Mouse (Mus musculus): Measurements from ENCODE around the gene Chst10. TPM values are rescaled to one million over a fixed set of nuclear protein-coding genes. Genes with fewer than 3 reads are reported as not detected.

Gene Chst10
- polyA plus RNA-seq, 1 experiment: 3.2 TPM

- no peaks in the 10 kb centered on the region for H3K27me3 ChIP-seq (ENCODE audit: control insufficient read depth, insufficient read depth, low read length)
- no peak overlapping the region for H3K4me3 ChIP-seq (ENCODE audit: extremely low read depth, insufficient read depth, insufficient read length)
- WGBS: 75% methylated on average over 3 of the region's 3 CpGs
- H3K4me1 ChIP-seq (ENCODE audit: control insufficient read depth, insufficient read depth, insufficient read length): no peaks in the 10 kb centered on the region
- no peak overlapping the region for H3K27ac ChIP-seq (ENCODE audit: insufficient read depth, low read length)
- H3K36me3 ChIP-seq (ENCODE audit: control insufficient read depth, insufficient read depth, low read length): no peaks in the 10 kb centered on the region
- TF ChIP-seq CTCF (IDR thresholded peaks at IDR 0.05; ENCODE audit: extremely low read depth, insufficient read depth, insufficient read length, insufficient replicate concordance) (no peak), POLR2A (IDR thresholded peaks at IDR 0.05; ENCODE audit: low read depth, low read length) (no peak)
- DNase-seq (ENCODE audit: low read depth in 1 of 2, low spot score in 2 of 2): no peak
Observed at GRCm38 (mm10) chr1:38817671-38818070, 80.3 kb downstream of the Chst10 start.

- no peak overlapping the region for H3K4me3 ChIP-seq (ENCODE audit: extremely low read depth, insufficient read depth, insufficient read length)
- no peak for DNase-seq (ENCODE audit: low read depth in 1 of 2, low spot score in 2 of 2)
- H3K36me3 ChIP-seq (ENCODE audit: control insufficient read depth, insufficient read depth, low read length): no peaks in the 10 kb centered on the region
- no peaks in the 10 kb centered on the region for H3K27me3 ChIP-seq (ENCODE audit: control insufficient read depth, insufficient read depth, low read length)
- no peak overlapping the region for H3K27ac ChIP-seq (ENCODE audit: insufficient read depth, low read length)
- TF ChIP-seq CTCF (IDR thresholded peaks at IDR 0.05; ENCODE audit: extremely low read depth, insufficient read depth, insufficient read length, insufficient replicate concordance) (no peak), POLR2A (IDR thresholded peaks at IDR 0.05; ENCODE audit: low read depth, low read length) (no peak)
- WGBS: 78% methylated on average over 9 of the region's 9 CpGs
- H3K4me1 ChIP-seq (ENCODE audit: control insufficient read depth, insufficient read depth, insufficient read length): no peaks in the 10 kb centered on the region
Observed at GRCm38 (mm10) chr1:38817268-38817667, 80.7 kb downstream of the Chst10 start.

GRCm38 (mm10) chr1:38816306-38816705 lies 81.7 kb downstream of the Chst10 start:
- no peak overlapping the region for H3K27ac ChIP-seq (ENCODE audit: insufficient read depth, low read length)
- WGBS: 69% methylated on average over 4 of the region's 4 CpGs

More at GRCm38 (mm10) chr1:38816306-38816705, 81.7 kb downstream of the Chst10 start:
- Histone ChIP-seq H3K4me1 (ENCODE audit: control insufficient read depth, insufficient read depth, insufficient read length) (no peaks in the 10 kb centered on the region), H3K36me3 (ENCODE audit: control insufficient read depth, insufficient read depth, low read length) (no peaks in the 10 kb centered on the region), H3K27me3 (ENCODE audit: control insufficient read depth, insufficient read depth, low read length) (no peaks in the 10 kb centered on the region), H3K4me3 (ENCODE audit: extremely low read depth, insufficient read depth, insufficient read length) (no peak overlapping the region)
- DNase-seq (ENCODE audit: low read depth in 1 of 2, low spot score in 2 of 2): no peak
- no peak for TF ChIP-seq CTCF (IDR thresholded peaks at IDR 0.05; ENCODE audit: extremely low read depth, insufficient read depth, insufficient read length, insufficient replicate concordance)
- TF ChIP-seq POLR2A (IDR thresholded peaks at IDR 0.05; ENCODE audit: low read depth, low read length): no peak

Other genes starting within 250 kb of the Chst10 start
- gene Aff3, start 233.2 kb downstream of the Chst10 start, polyA plus RNA-seq (2012; rRNA removed): 20.2 and 26.9 TPM in 2 replicates
- 0.02 and 0.05 TPM in 2 replicates for gene Lonrf2, start 61.5 kb downstream of the Chst10 start, polyA plus RNA-seq (2012; rRNA removed)
- gene Nms, start 41.0 kb upstream of the Chst10 start, polyA plus RNA-seq (2012; rRNA removed): not detected in 2 replicates
- gene Pdcl3, start 87.4 kb upstream of the Chst10 start, polyA plus RNA-seq (2012; rRNA removed): 11.3 and 11.4 TPM in 2 replicates

Measured in spleen, adult 2 months (tissue).